Mouse (Mus musculus): ENCODE data around the gene Rxrb.

Rxrb gene

GRCm38 (mm10) chr17:34025756-34026151 is 5.9 kb upstream of the Rxrb start:
- DNase-seq, result peak in 1 of 2 experiments; percentile 28

- no peak for DNase-seq
Measured at GRCm38 (mm10) chr17:34026221-34026620, 5.4 kb upstream of the Rxrb start.

GRCm38 (mm10) chr17:34026917-34027655 is 4.5 kb upstream of the Rxrb start:
- peak; percentile 60 to 64 for DNase-seq

GRCm38 (mm10) chr17:34027656-34028223 is 3.9 kb upstream of the Rxrb start, which contains the start of gene H2-Ke6:
Gene H2-Ke6, minus strand, starts transcription at chr17:34028060.
- DNase-seq, result peak; percentile 94 to 96

- peak in 1 of 2 experiments; percentile 25 for DNase-seq
Measured at GRCm38 (mm10) chr17:34028501-34029149, 3.0 kb upstream of the Rxrb start.

- peak in 1 of 2 experiments; percentile 21 for DNase-seq
Measured at GRCm38 (mm10) chr17:34029150-34029889, 2.3 kb upstream of the Rxrb start.

- peak in 1 of 2 experiments; percentile 25 for DNase-seq
Measured at GRCm38 (mm10) chr17:34029890-34030595, 1.6 kb upstream of the Rxrb start.

- DNase-seq, result no peak
Measured at GRCm38 (mm10) chr17:34030861-34031326, 718 bp upstream of the Rxrb start.

- DNase-seq, result peak; percentile 80 to 86
Measured at GRCm38 (mm10) chr17:34032174-34032632, 591 bp downstream of the Rxrb start.

- DNase-seq, result peak; percentile 44 to 45
Measured at GRCm38 (mm10) chr17:34032806-34033205, 1.2 kb downstream of the Rxrb start.

- DNase-seq, result peak in 1 of 2 experiments; percentile 36
Measured at GRCm38 (mm10) chr17:34033441-34033840, 1.8 kb downstream of the Rxrb start.

- DNase-seq, result peak; percentile 59 to 79
Measured at GRCm38 (mm10) chr17:34034064-34034463, 2.5 kb downstream of the Rxrb start.

- peak in 1 of 2 experiments; percentile 18 for DNase-seq
Measured at GRCm38 (mm10) chr17:34035517-34035916, 3.9 kb downstream of the Rxrb start.

GRCm38 (mm10) chr17:34036647-34037046 is 5.0 kb downstream of the Rxrb start:
- peak in 1 of 2 experiments; percentile 42 for DNase-seq

- DNase-seq, result peak in 1 of 2 experiments; percentile 25
Measured at GRCm38 (mm10) chr17:34037241-34037640, 5.6 kb downstream of the Rxrb start.

- peak in 1 of 2 experiments; percentile 47 for DNase-seq
Measured at GRCm38 (mm10) chr17:34038440-34038839, 6.8 kb downstream of the Rxrb start.

GRCm38 (mm10) chr17:34038878-34039561 is 7.4 kb downstream of the Rxrb start, which contains the start of gene Col11a2:
Gene Col11a2, plus strand, starts transcription at chr17:34039437.
- DNase-seq, result peak in 1 of 2 experiments; percentile 36

- peak in 1 of 2 experiments; percentile 44 for DNase-seq
Measured at GRCm38 (mm10) chr17:34039562-34040450, 8.2 kb downstream of the Rxrb start.

- no peak for DNase-seq
Measured at GRCm38 (mm10) chr17:34045941-34046340, 14.3 kb downstream of the Rxrb start.

GRCm38 (mm10) chr17:34047404-34048050 is 15.9 kb downstream of the Rxrb start:
- DNase-seq, result no peak

Data from lung, postnatal 4 days (tissue).